Mouse (Mus musculus) heart, postnatal 0 days (tissue): ENCODE measurements around the gene Rbm8a. TPM values are rescaled to one million over a fixed set of nuclear protein-coding genes. Genes with fewer than 3 reads are reported as not detected.

Experiments used
- ATAC-seq: fragments of 200-750 bp; cut with Nextera tagmentation; 2 replicates; pipeline ENCODE4 v1.8.0; 2017; ENCODE audit warnings: low read depth, moderate number of reproducible peaks, moderate library complexity; ENCODE audit not compliant: insufficient read depth
- DNase-seq: peaks from one replicate; pipeline ENCODE4 v3.0.0-alpha.2; 2016; ENCODE audit warnings: low spot score
- H3K27ac ChIP-seq: fragments of 300-500 bp; sonication (generic); 2 replicates; pipeline ENCODE4 v1.5.1; 2014; ENCODE audit warnings: low read depth, mild to moderate bottlenecking
- H3K27me3 ChIP-seq: fragments of 300-500 bp; sonication (generic); 2 replicates; pipeline ENCODE4 v1.6.1; 2014; ENCODE audit warnings: low read length, mixed read lengths; ENCODE audit not compliant: control insufficient read depth, insufficient read depth
- H3K36me3 ChIP-seq: fragments of 300-500 bp; sonication (generic); replicated peaks from 2 replicates; pipeline ENCODE4 v1.6.1; 2014; ENCODE audit warnings: low read length, mixed read lengths; ENCODE audit not compliant: control insufficient read depth, insufficient read depth
- H3K4me1 ChIP-seq: fragments of 300-500 bp; sonication (generic); 2 replicates; pipeline ENCODE4 v1.6.1; 2014; ENCODE audit warnings: antibody characterized with exemption; ENCODE audit not compliant: control insufficient read depth, insufficient read depth
- H3K4me2 ChIP-seq: fragments of 300-500 bp; sonication (generic); 2 replicates; pipeline ENCODE4 v1.6.1; 2014; ENCODE audit warnings: low read depth, mild to moderate bottlenecking, low read length, moderate library complexity
- H3K4me3 ChIP-seq: fragments of 300-500 bp; sonication (generic); 2 replicates; pipeline ENCODE4 v1.5.1; 2014; ENCODE audit warnings: low read depth, low read length
- H3K9ac ChIP-seq: fragments of 300-500 bp; sonication (generic); replicated peaks from 2 replicates; pipeline ENCODE4 v1.6.1; 2014; ENCODE audit warnings: low read depth, low read length, mixed read lengths
- H3K9me3 ChIP-seq: fragments of 300-500 bp; sonication (generic); replicated peaks from 2 replicates; pipeline ENCODE4 v1.6.1; 2016; ENCODE audit warnings: low read length; ENCODE audit not compliant: control insufficient read depth
- CTCF ChIP-seq: IDR thresholded peaks from 2 replicates; pipeline ENCODE4 v1.5.1; 2016; ENCODE audit warnings: antibody characterized with exemption, control low read depth, low read depth
- EP300 ChIP-seq: IDR thresholded peaks from 2 replicates; pipeline ENCODE4 v1.6.1; 2016; ENCODE audit warnings: antibody characterized with exemption, low read depth
- WGBS: fragments of 180-500 bp; shearing (Covaris S2); extraction: QIAGEN DNeasy Blood & Tissue Kit; methylation state at CpG from one replicate; pipeline ENCODE4 v1.1.7; 2014; 5-methylcytosine and 5-hydroxymethylcytosine counted together
- polyA plus RNA-seq: library from polyadenylated mRNA; unstranded; fragments of >200 nt; fragmentation: Nextera tagmentation; extraction: Ambion mirVana; gene quantifications from 2 replicates; pipeline ENCODE4 v1.2.1, GENCODE M21; 2015
- total RNA-seq: library from RNA; depleted of rRNA; stranded (reverse); fragments of >200 nt; gene quantifications from 2 replicates; pipeline ENCODE4 v1.2.3, GENCODE M21; 2014; ENCODE audit warnings: low replicate concordance

Gene Rbm8a
- total and polyA plus RNA-seq, 2 experiments from 2014 or later, result 7.5 to 65.4 TPM

DNA sequence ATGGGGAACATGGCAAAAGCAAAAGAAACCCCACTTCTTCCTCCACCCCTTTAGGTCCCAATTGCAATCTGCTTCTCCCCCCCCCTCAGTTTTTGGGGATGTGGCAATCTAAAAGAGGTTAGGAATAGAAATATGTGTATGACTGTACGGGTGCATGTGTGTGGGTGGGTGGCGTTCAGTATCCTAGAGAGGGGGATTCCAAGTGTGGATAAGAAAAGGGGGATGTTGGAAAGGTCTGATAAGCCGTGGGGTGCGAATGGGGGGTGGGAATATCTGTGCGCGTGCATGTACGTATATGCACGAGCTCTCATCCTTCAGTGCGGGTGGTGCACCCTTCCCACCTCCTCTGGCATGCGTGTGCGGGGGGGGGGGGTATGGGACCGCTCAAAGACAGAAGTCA lies 32.9 kb upstream of the Rbm8a start:
- peak overlapping the region; percentile 63 for H3K27ac ChIP-seq
- peak overlapping the region; percentile 97 for H3K4me2 ChIP-seq
- DNase-seq, result no peak
- peak overlapping the region; percentile 70 for H3K9ac ChIP-seq
- 2% methylated on average over 9 of the region's 12 CpGs for WGBS
- peak overlapping the region; percentile 59 for H3K4me3 ChIP-seq
- no peaks in the 10 kb centered on the region for H3K36me3 ChIP-seq
- no peak for ATAC-seq
- TF ChIP-seq EP300, result no peak
- no peak for TF ChIP-seq CTCF
- H3K27me3 ChIP-seq, result no peaks in the 10 kb centered on the region
- H3K9me3 ChIP-seq, result no peaks in the 10 kb centered on the region
- H3K4me1 ChIP-seq, result no peaks in the 10 kb centered on the region; the same call in 1 of the 2 replicates

- WGBS, result under 1% methylated on average over 40 of the region's 40 CpGs
- peak; percentile 43 for DNase-seq
Measured at GRCm38 (mm10) chr3:96597435-96597891, 32.3 kb upstream of the Rbm8a start.

DNA sequence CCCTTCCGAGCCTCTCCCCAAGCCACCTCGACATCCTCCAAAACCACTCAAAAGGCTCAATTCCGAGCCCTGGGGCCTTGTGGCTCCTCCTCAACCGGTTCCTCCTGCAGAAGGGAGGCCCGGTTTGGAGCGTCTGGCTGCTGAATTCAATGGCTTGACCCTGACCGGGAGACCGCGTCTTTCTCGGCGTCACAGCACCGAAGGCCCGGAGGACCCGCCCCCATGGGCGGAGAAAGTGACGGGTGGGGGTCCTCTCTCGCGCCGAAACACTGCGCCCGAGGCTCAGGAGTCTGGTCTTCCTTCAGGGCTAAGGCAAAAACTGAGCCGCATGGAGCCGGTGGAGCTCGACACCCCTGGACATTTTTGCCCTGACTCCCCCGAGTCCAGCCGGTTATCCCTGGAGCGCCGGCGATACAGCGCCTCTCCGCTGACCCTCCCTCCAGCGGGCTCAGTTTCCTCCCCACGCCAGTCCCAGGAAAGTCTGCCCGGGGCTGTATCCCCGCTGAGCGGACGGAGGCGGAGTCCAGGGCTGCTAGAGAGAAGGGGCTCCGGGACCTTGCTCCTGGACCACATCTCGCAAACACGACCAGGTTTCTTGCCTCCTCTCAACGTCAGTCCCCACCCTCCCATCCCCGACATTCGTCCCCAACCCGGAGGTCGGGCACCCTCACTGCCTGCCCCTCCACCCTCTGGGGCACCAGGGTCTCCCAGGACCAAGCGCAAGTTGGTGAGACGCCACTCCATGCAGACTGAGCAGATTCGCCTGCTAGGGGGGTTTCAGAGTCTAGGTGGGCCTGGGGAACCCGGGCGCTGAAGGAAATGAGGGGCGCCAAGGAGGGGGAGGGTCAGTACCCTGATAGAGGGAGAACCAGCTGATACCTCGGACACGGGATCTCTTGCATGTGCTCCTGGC lies 31.3 kb upstream of the Rbm8a start:
- Histone ChIP-seq H3K4me3 (peak overlapping the region; percentile 59), H3K27ac (peak overlapping the region; percentile 75), H3K4me2 (peak overlapping the region; percentile 97), H3K4me1 (peaks cover 10% of the 10 kb centered on the region; the same call in 1 of the 2 replicates), H3K36me3 (no peaks in the 10 kb centered on the region), H3K9ac (peak overlapping the region; percentile 70), H3K27me3 (no peaks in the 10 kb centered on the region), H3K9me3 (no peaks in the 10 kb centered on the region)
- peak; percentile 63 for DNase-seq
- TF ChIP-seq EP300 (no peak), CTCF (no peak)
- 7% methylated on average over 54 of the region's 54 CpGs for WGBS
- peak; percentile 6; the same call in 1 of the 2 replicates for ATAC-seq

More at GRCm38 (mm10) chr3:96597435-96597891, 32.3 kb upstream of the Rbm8a start:
- Histone ChIP-seq H3K4me3 (peak overlapping the region; percentile 59), H3K4me1 (peaks cover 2% of the 10 kb centered on the region; the same call in 1 of the 2 replicates), H3K9me3 (no peaks in the 10 kb centered on the region), H3K4me2 (peak overlapping the region; percentile 97), H3K9ac (peak overlapping the region; percentile 70), H3K27ac (peak overlapping the region; percentile 75), H3K36me3 (no peaks in the 10 kb centered on the region), H3K27me3 (no peaks in the 10 kb centered on the region)
- TF ChIP-seq EP300, result no peak
- no peak for TF ChIP-seq CTCF
- no peak for ATAC-seq

- H3K4me1 ChIP-seq, result peaks cover 10% of the 10 kb centered on the region; the same call in 1 of the 2 replicates
- TF ChIP-seq EP300 (no peak), CTCF (no peak)
- no peaks in the 10 kb centered on the region for H3K9me3 ChIP-seq
- 75% methylated on average over 8 of the region's 8 CpGs for WGBS
- no peak overlapping the region for H3K27ac ChIP-seq
- ATAC-seq, result no peak
- H3K4me2 ChIP-seq, result peak overlapping the region; percentile 97
- DNase-seq, result no peak
- H3K36me3 ChIP-seq, result 0 out of 2 replicates have a peak, but pooled peaks cover 4% of the 10 kb centered on the region
- no peak overlapping the region for H3K4me3 ChIP-seq
- no peaks in the 10 kb centered on the region for H3K27me3 ChIP-seq
- no peak overlapping the region for H3K9ac ChIP-seq
Measured at GRCm38 (mm10) chr3:96599069-96599393, 30.7 kb upstream of the Rbm8a start.

GRCm38 (mm10) chr3:96599411-96599810 lies 30.3 kb upstream of the Rbm8a start:
- peaks cover 10% of the 10 kb centered on the region; the same call in 1 of the 2 replicates for H3K4me1 ChIP-seq
- H3K9ac ChIP-seq, result no peak overlapping the region
- H3K9me3 ChIP-seq, result no peaks in the 10 kb centered on the region
- no peak for TF ChIP-seq CTCF
- TF ChIP-seq EP300, result no peak
- WGBS, result 93% methylated on average over 3 of the region's 3 CpGs
- DNase-seq, result no peak
- H3K27ac ChIP-seq, result no peak overlapping the region
- H3K36me3 ChIP-seq, result 0 out of 2 replicates have a peak, but pooled peaks cover 4% of the 10 kb centered on the region
- H3K4me2 ChIP-seq, result no peak overlapping the region
- no peak overlapping the region for H3K4me3 ChIP-seq
- ATAC-seq, result no peak
- no peaks in the 10 kb centered on the region for H3K27me3 ChIP-seq
